Mouse (Mus musculus) natural killer cell, adult 2 months (primary cell): Measurements from ENCODE around the gene Gm37240.
A peak's percentile ranks its signal among the peaks of the same experiment; 100 is the strongest.
"Not testable (repeated sequence)": the region's sequence is repeated elsewhere in the genome, so short reads cannot be mapped to it uniquely, and the experiment has no call there.

ENCODE experiments used
- DNase-seq, 2 experiments: peaks; one replicate each; pipeline ENCODE4 v3.0.0; 2022; ENCODE audit warnings: low spot score in 2 of 2

Gene Gm37240

GRCm38 (mm10) chr3:84615050-84615855, 1272.1 kb downstream of the Gm37240 start:
- peak; percentile 12 to 20 for DNase-seq

- DNase-seq, result no peak
These were observed 1277.1 kb downstream of the Gm37240 start for GRCm38 (mm10) chr3:84610183-84610710.

- no peak for DNase-seq
These were observed 1284.1 kb downstream of the Gm37240 start for GRCm38 (mm10) chr3:84603212-84603611.

- DNase-seq, result no peak
These were observed 1284.6 kb downstream of the Gm37240 start for GRCm38 (mm10) chr3:84602759-84603158.

GRCm38 (mm10) chr3:84601870-84602495, 1285.3 kb downstream of the Gm37240 start:
- no peak for DNase-seq

GRCm38 (mm10) chr3:84598756-84599155, 1288.6 kb downstream of the Gm37240 start:
- no peak for DNase-seq

- no peak for DNase-seq
These were observed 1289.2 kb downstream of the Gm37240 start for GRCm38 (mm10) chr3:84597996-84598734.

GRCm38 (mm10) chr3:84595677-84596234, 1291.6 kb downstream of the Gm37240 start:
- DNase-seq, result no peak

GRCm38 (mm10) chr3:84594894-84595676, 1292.2 kb downstream of the Gm37240 start:
- DNase-seq, result no peak

- no peak for DNase-seq
These were observed 1294.0 kb downstream of the Gm37240 start, which contains the start of gene Tigd4 for GRCm38 (mm10) chr3:84593274-84593673. Gene Tigd4 (plus strand): TSS chr3:84593574.

GRCm38 (mm10) chr3:84586736-84587135, 1300.6 kb downstream of the Gm37240 start:
- DNase-seq, result no peak

GRCm38 (mm10) chr3:84582913-84583276, 1304.4 kb downstream of the Gm37240 start:
- no peak for DNase-seq

- DNase-seq, result peak; percentile 91 to 92
These were observed 1305.0 kb downstream of the Gm37240 start, which contains the start of gene Arfip1 for GRCm38 (mm10) chr3:84582023-84582912. Gene Arfip1 (minus strand): TSS chr3:84582625.

GRCm38 (mm10) chr3:84581696-84582022, 1305.7 kb downstream of the Gm37240 start:
- no peak for DNase-seq

- no peak for DNase-seq
These were observed 1306.6 kb downstream of the Gm37240 start for GRCm38 (mm10) chr3:84580716-84581115.

GRCm38 (mm10) chr3:84570501-84570900, 1316.8 kb downstream of the Gm37240 start:
- DNase-seq, result no peak

- peak in 1 of 2 experiments; percentile 15 for DNase-seq
These were observed 1317.7 kb downstream of the Gm37240 start for GRCm38 (mm10) chr3:84569587-84569986.

GRCm38 (mm10) chr3:84568540-84568939, 1318.8 kb downstream of the Gm37240 start:
- DNase-seq, result no peak

- no peak for DNase-seq
These were observed 1323.9 kb downstream of the Gm37240 start for GRCm38 (mm10) chr3:84563415-84563814.

GRCm38 (mm10) chr3:84562911-84563310, 1324.4 kb downstream of the Gm37240 start:
- DNase-seq, result not testable (repeated sequence)
